Mouse (Mus musculus) intestine, embryonic 16.5 days (tissue): Measurements from ENCODE around the gene Clint1. TPM values are rescaled to one million over a fixed set of nuclear protein-coding genes. Genes with fewer than 3 reads are reported as not detected.

Source experiments
- ATAC-seq: fragments of 200-750 bp; cut with Nextera tagmentation; 2 replicates; pipeline ENCODE4 v1.8.0; 2017; ENCODE audit warnings: moderate TSS enrichment, moderate library complexity
- H3K27ac ChIP-seq: fragments of 300-500 bp; sonication (generic); 2 replicates; pipeline ENCODE4 v1.5.1; 2014; ENCODE audit warnings: mild to moderate bottlenecking, low read length
- H3K27me3 ChIP-seq: fragments of 300-500 bp; sonication (generic); replicated peaks from 2 replicates; pipeline ENCODE4 v1.6.1; 2014; ENCODE audit warnings: low read length, control low read depth, mixed read lengths; ENCODE audit not compliant: control insufficient read depth, insufficient read depth
- H3K36me3 ChIP-seq: fragments of 300-500 bp; sonication (generic); 2 replicates; pipeline ENCODE4 v1.6.1; 2014; ENCODE audit warnings: low read length, control low read depth; ENCODE audit not compliant: control insufficient read depth, insufficient read depth
- H3K4me1 ChIP-seq: fragments of 300-500 bp; sonication (generic); 2 replicates; pipeline ENCODE4 v1.6.1; 2014; ENCODE audit warnings: low read length, control low read depth, mixed read lengths; ENCODE audit not compliant: control insufficient read depth, insufficient read depth
- H3K4me2 ChIP-seq: fragments of 300-500 bp; sonication (generic); 2 replicates; pipeline ENCODE4 v1.6.1; 2014; ENCODE audit warnings: low read depth, low read length, control low read depth
- H3K4me3 ChIP-seq: fragments of 300-500 bp; sonication (generic); 2 replicates; pipeline ENCODE4 v1.5.1; 2014; ENCODE audit warnings: mild to moderate bottlenecking, low read length
- H3K9ac ChIP-seq: fragments of 300-500 bp; sonication (generic); 2 replicates; pipeline ENCODE4 v1.6.1; 2014; ENCODE audit warnings: low read depth, low read length
- H3K9me3 ChIP-seq: fragments of 300-500 bp; sonication (generic); 2 replicates; pipeline ENCODE4 v1.6.1; 2016; ENCODE audit warnings: low read length, control low read depth; ENCODE audit not compliant: control insufficient read depth
- WGBS: fragments of 180-500 bp; shearing (Covaris S2); extraction: QIAGEN DNeasy Blood & Tissue Kit; methylation state at CpG from one replicate; pipeline ENCODE4 v1.1.7; 2014; 5-methylcytosine and 5-hydroxymethylcytosine counted together
- polyA plus RNA-seq: library from polyadenylated mRNA; unstranded; fragments of >200 nt; fragmentation: Nextera tagmentation; extraction: Ambion mirVana; gene quantifications from 2 replicates; pipeline ENCODE4 v1.2.1, GENCODE M21; 2015

The Clint1 gene
- polyA plus RNA-seq, 1 experiment from 2014 or later, result 101 TPM

- Histone ChIP-seq H3K4me3 (peak overlapping the region; percentile 85), H3K4me2 (peak overlapping the region; percentile 58), H3K9me3 (no peaks in the 10 kb centered on the region), H3K27me3 (no peaks in the 10 kb centered on the region), H3K4me1 (peaks cover 35% of the 10 kb centered on the region), H3K27ac (peak overlapping the region; percentile 90), H3K36me3 (no peaks in the 10 kb centered on the region), H3K9ac (peak overlapping the region; percentile 94)
- WGBS, result 1% methylated on average over 49 of the region's 58 CpGs
- peak; percentile 50 for ATAC-seq
These were observed 508 bp downstream of the Clint1 start for GRCm38 (mm10) chr11:45852124-45852994.

- 37% methylated on average over 6 of the region's 6 CpGs for WGBS
- ATAC-seq, result no peak
- H3K4me2 ChIP-seq, result peak overlapping the region; percentile 58
These were observed 1.1 kb downstream of the Clint1 start for GRCm38 (mm10) chr11:45852995-45853317.

GRCm38 (mm10) chr11:45853916-45854315, 2.1 kb downstream of the Clint1 start:
- no peaks in the 10 kb centered on the region for H3K27me3 ChIP-seq
- ATAC-seq, result no peak
- H3K27ac ChIP-seq, result 0 out of 2 replicates have a peak overlapping the region, but pooled peaks have one; percentile 21
- peaks cover 35% of the 10 kb centered on the region for H3K4me1 ChIP-seq
- 88% methylated on average over 2 of the region's 2 CpGs for whole genome bisulfite sequencing
- peak overlapping the region; percentile 21; the same call in 1 of the 2 replicates for H3K9ac ChIP-seq
- H3K4me3 ChIP-seq, result no peak overlapping the region
- peak overlapping the region; percentile 58; the same call in 1 of the 2 replicates for H3K4me2 ChIP-seq
- H3K9me3 ChIP-seq, result no peaks in the 10 kb centered on the region
- H3K36me3 ChIP-seq, result no peaks in the 10 kb centered on the region

More at GRCm38 (mm10) chr11:45852995-45853317, 1.1 kb downstream of the Clint1 start:
- Histone ChIP-seq H3K9ac (peak overlapping the region; percentile 67), H3K4me3 (peak overlapping the region; percentile 85), H3K36me3 (no peaks in the 10 kb centered on the region), H3K27me3 (no peaks in the 10 kb centered on the region), H3K27ac (peak overlapping the region; percentile 85), H3K4me1 (peaks cover 35% of the 10 kb centered on the region), H3K9me3 (no peaks in the 10 kb centered on the region)

GRCm38 (mm10) chr11:45854381-45854780, 2.5 kb downstream of the Clint1 start:
- Histone ChIP-seq H3K9ac (peak overlapping the region; percentile 46; the same call in 1 of the 2 replicates), H3K9me3 (no peaks in the 10 kb centered on the region), H3K27me3 (no peaks in the 10 kb centered on the region), H3K27ac (peak overlapping the region; percentile 76), H3K4me2 (peak overlapping the region; percentile 29), H3K4me1 (peaks cover 35% of the 10 kb centered on the region), H3K36me3 (no peaks in the 10 kb centered on the region; the same call in 1 of the 2 replicates), H3K4me3 (no peak overlapping the region; the same call in 1 of the 2 replicates)
- ATAC-seq, result no peak
- 71% methylated on average over 7 of the region's 7 CpGs for WGBS

- Histone ChIP-seq H3K27me3 (no peaks in the 10 kb centered on the region), H3K4me3 (peak overlapping the region; percentile 20; the same call in 1 of the 2 replicates), H3K4me1 (peaks cover 30% of the 10 kb centered on the region), H3K27ac (peak overlapping the region; percentile 76), H3K9me3 (no peaks in the 10 kb centered on the region), H3K9ac (peak overlapping the region; percentile 46), H3K36me3 (no peaks in the 10 kb centered on the region; the same call in 1 of the 2 replicates), H3K4me2 (peak overlapping the region; percentile 29)
- peak; percentile 74 for ATAC-seq
- WGBS, result 35% methylated on average over 7 of the region's 7 CpGs
These were observed 3.7 kb downstream of the Clint1 start for GRCm38 (mm10) chr11:45855407-45856148.

- WGBS, result 48% methylated on average over 6 of the region's 6 CpGs
These were observed 4.3 kb downstream of the Clint1 start for GRCm38 (mm10) chr11:45856149-45856516.

GRCm38 (mm10) chr11:45861334-45861733, 9.5 kb downstream of the Clint1 start:
- ATAC-seq, result no peak
- H3K4me3 ChIP-seq, result no peak overlapping the region
- H3K27me3 ChIP-seq, result no peaks in the 10 kb centered on the region
- no peaks in the 10 kb centered on the region for H3K9me3 ChIP-seq
- no peak overlapping the region for H3K4me2 ChIP-seq
- H3K4me1 ChIP-seq, result peaks cover 12% of the 10 kb centered on the region
- no peaks in the 10 kb centered on the region; the same call in 1 of the 2 replicates for H3K36me3 ChIP-seq
- 34% methylated on average over 7 of the region's 7 CpGs for WGBS
- H3K27ac ChIP-seq, result no peak overlapping the region
- no peak overlapping the region for H3K9ac ChIP-seq

More at GRCm38 (mm10) chr11:45856149-45856516, 4.3 kb downstream of the Clint1 start:
- Histone ChIP-seq H3K27me3 (no peaks in the 10 kb centered on the region), H3K9me3 (no peaks in the 10 kb centered on the region), H3K36me3 (no peaks in the 10 kb centered on the region; the same call in 1 of the 2 replicates), H3K4me2 (peak overlapping the region; percentile 29), H3K4me1 (peaks cover 36% of the 10 kb centered on the region), H3K27ac (peak overlapping the region; percentile 76), H3K9ac (peak overlapping the region; percentile 46), H3K4me3 (peak overlapping the region; percentile 20; the same call in 1 of the 2 replicates)
- peak; percentile 24 for ATAC-seq

- no peak overlapping the region for H3K4me3 ChIP-seq
- no peak overlapping the region for H3K9ac ChIP-seq
- ATAC-seq, result no peak
- no peaks in the 10 kb centered on the region; the same call in 1 of the 2 replicates for H3K36me3 ChIP-seq
- no peaks in the 10 kb centered on the region for H3K9me3 ChIP-seq
- H3K27me3 ChIP-seq, result no peaks in the 10 kb centered on the region
- WGBS, result 81% methylated on average over 3 of the region's 3 CpGs
- H3K4me1 ChIP-seq, result peaks cover 12% of the 10 kb centered on the region
- no peak overlapping the region for H3K27ac ChIP-seq
- H3K4me2 ChIP-seq, result no peak overlapping the region
These were observed 12.6 kb downstream of the Clint1 start for GRCm38 (mm10) chr11:45864409-45864808.

- H3K36me3 ChIP-seq, result no peaks in the 10 kb centered on the region
- H3K9me3 ChIP-seq, result no peaks in the 10 kb centered on the region
- H3K9ac ChIP-seq, result no peak overlapping the region
- WGBS, result 80% methylated on average over 2 of the region's 2 CpGs
- H3K27me3 ChIP-seq, result no peaks in the 10 kb centered on the region
- no peak overlapping the region for H3K27ac ChIP-seq
- H3K4me1 ChIP-seq, result peaks cover 8% of the 10 kb centered on the region
- no peak for ATAC-seq
- no peak overlapping the region for H3K4me2 ChIP-seq
- H3K4me3 ChIP-seq, result no peak overlapping the region
These were observed 14.0 kb downstream of the Clint1 start for GRCm38 (mm10) chr11:45865861-45866260.
